Mouse (Mus musculus) erythroblast, embryonic 14.5 days (primary cell): Measurements from ENCODE around the gene Rbm28.

Source experiments
- GATA1 ChIP-seq: IDR thresholded peaks from 2 replicates; pipeline ENCODE4 v1.6.1; 2012; ENCODE audit warnings: low read length, inconsistent platforms, mixed read lengths
- TAL1 ChIP-seq: IDR thresholded peaks from 3 replicates; pipeline ENCODE4 v1.6.1; 2012; ENCODE audit warnings: low read length, inconsistent platforms, mixed read lengths

DNA sequence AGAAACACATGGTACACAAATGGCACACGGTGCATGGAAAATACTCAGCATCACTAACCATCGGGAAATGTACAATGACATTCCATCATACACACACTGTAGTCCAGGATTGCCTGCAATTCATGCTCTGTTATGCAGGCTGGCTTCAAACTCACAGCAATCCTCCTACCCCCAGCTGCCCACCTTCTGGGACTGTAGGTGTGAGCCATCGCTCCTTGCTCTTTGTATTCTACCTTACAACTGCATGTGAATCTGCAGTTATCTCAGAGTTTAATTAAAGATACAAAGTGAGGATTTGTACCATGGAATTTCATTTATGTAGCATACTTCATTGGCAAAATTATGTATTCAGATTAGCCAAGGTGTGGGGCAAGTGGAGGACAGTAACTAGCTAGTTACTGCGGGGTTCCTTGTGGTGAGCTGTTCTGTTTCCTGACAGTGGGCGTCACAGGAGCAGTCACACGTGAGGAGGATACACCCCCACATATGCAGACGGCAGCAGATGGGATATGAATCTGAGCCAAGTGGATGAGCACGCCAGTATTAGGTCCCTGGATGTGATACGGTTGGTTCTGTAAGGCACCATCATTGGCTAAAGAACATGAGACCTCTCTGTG, 63.5 kb downstream of the Rbm28 start:
- TF ChIP-seq GATA1 = no peak
- TF ChIP-seq TAL1 = no peak
